Mouse (Mus musculus): ENCODE data around the gene Prr7. TPM values are rescaled to one million over a fixed set of nuclear protein-coding genes. Genes with fewer than 3 reads are reported as not detected.

Prr7 gene
- polyA plus RNA-seq, 1 experiment from 2014 or later, result 0.27 TPM

DNA sequence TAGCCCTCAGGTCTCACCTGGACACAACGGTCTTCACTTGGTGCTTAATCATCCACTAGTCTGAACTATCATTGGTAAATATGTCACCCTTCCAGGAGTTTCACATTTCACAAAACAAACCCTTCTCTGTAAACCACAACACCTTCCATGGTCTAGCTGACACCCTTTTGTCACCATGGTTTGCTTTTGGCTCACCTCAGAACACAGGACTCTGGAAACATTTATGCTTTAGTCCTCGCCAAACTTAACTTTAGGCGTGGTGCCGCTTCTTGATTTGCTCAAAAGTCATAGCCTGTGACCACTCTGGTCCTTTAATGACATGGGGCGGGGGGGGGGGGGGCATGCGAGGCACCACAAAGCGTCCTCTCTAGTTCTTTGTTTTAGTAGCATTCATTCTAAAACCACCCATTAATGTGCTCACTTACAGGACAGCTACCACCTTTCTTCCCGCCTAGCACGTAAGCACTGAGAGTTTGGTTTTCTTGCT lies 20.2 kb upstream of the Prr7 start:
- H3K9ac ChIP-seq (ENCODE audit: low read depth, low read length), result peak overlapping the region; percentile 17; the same call in 1 of the 2 replicates
- H3K4me2 ChIP-seq (replicated peaks; ENCODE audit: low read depth), result peak overlapping the region; percentile 89
- no peaks in the 10 kb centered on the region for H3K27me3 ChIP-seq (replicated peaks; ENCODE audit: control insufficient read depth, insufficient read depth, low read length)
- no peak for TF ChIP-seq CTCF (IDR thresholded peaks at IDR 0.05; ENCODE audit: low read depth)
- peak overlapping the region; percentile 63 for H3K4me3 ChIP-seq (ENCODE audit: low read depth, low read length)
- ATAC-seq, result no peak
- WGBS, result 23% methylated on average over 9 of the region's 9 CpGs
- no peaks in the 10 kb centered on the region for H3K36me3 ChIP-seq (ENCODE audit: control insufficient read depth, insufficient read depth)
- H3K27ac ChIP-seq (ENCODE audit: low read depth, low read length), result peak overlapping the region; percentile 95; the same call in 1 of the 2 replicates
- peaks cover 13% of the 10 kb centered on the region for H3K4me1 ChIP-seq (replicated peaks; ENCODE audit: control insufficient read depth, insufficient read depth, low read length)
- H3K9me3 ChIP-seq (ENCODE audit: control insufficient read depth), result no peaks in the 10 kb centered on the region

DNA sequence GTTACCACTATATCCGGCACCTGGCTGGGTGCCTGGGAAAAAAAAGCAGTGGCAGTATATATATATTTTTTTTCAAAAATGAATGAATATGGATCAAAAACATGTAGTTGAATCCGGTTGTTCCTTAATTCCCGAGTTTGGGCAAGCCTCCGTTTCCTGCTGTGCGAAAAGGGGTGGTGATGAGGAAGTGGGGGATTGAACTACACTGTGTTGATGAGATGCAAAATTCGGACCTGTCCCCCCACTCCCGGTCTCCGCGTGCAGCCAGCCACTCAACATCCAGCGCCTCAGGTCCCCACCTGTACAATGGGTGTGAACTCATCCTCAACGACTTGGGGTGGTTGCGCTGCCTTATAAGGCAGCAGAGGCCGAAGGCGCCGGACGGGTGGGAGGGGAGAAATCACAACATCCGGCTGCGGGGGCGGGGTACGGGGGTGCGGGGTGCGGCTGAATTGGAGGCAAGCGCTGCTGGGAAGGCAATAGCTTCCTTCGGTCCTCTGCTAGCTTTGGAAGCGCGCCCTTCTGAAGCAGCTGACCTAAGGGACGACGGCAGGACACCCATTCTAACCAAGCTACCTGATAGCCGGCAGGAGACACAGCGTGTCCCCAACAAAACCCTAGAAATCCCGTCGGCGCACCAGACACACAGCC lies 19.7 kb upstream of the Prr7 start:
- Histone ChIP-seq H3K4me2 (replicated peaks; ENCODE audit: low read depth) (peak overlapping the region; percentile 89), H3K4me3 (ENCODE audit: low read depth, low read length) (peak overlapping the region; percentile 63), H3K27me3 (replicated peaks; ENCODE audit: control insufficient read depth, insufficient read depth, low read length) (no peaks in the 10 kb centered on the region), H3K9me3 (ENCODE audit: control insufficient read depth) (no peaks in the 10 kb centered on the region), H3K36me3 (ENCODE audit: control insufficient read depth, insufficient read depth) (no peaks in the 10 kb centered on the region), H3K4me1 (replicated peaks; ENCODE audit: control insufficient read depth, insufficient read depth, low read length) (peaks cover 13% of the 10 kb centered on the region), H3K27ac (ENCODE audit: low read depth, low read length) (peak overlapping the region; percentile 95), H3K9ac (ENCODE audit: low read depth, low read length) (peak overlapping the region; percentile 17; the same call in 1 of the 2 replicates)
- ATAC-seq, result peak; percentile 58
- TF ChIP-seq CTCF (IDR thresholded peaks at IDR 0.05; ENCODE audit: low read depth), result no peak
- WGBS, result under 1% methylated on average over 29 of the region's 33 CpGs

DNA sequence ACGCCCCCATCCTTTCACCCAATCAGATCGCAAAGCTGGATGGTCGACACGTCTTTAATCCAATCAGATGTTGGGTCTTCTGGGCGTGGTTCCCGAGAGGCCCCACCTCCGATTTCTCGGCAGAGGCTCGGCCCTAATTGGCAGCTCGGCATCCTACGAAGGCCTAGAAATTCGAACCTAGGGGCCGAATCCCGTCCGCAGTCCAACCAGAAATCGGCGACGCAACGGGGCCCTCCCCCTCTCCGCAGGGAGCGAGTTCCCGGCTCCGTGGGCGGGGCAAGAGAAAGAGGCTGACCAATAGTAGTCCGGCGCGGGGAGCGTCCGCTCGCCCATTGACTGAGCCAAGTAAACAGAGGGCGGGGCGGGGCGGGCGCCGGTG lies 19.1 kb upstream of the Prr7 start, which contains the start of gene Grk6:
Gene Grk6 (plus strand): TSS at position 136 of the 379 bp plus-strand sequence.
- H3K36me3 ChIP-seq (ENCODE audit: control insufficient read depth, insufficient read depth), result no peaks in the 10 kb centered on the region
- peak within 1 kb of the TSS; percentile 73 for H3K9ac ChIP-seq (ENCODE audit: low read depth, low read length)
- ATAC-seq, result peak; percentile 96
- TF ChIP-seq CTCF (IDR thresholded peaks at IDR 0.05; ENCODE audit: low read depth), result no peak
- under 1% methylated on average over 35 of the region's 35 CpGs for WGBS
- H3K4me2 ChIP-seq (replicated peaks; ENCODE audit: low read depth), result peak within 1 kb of the TSS; percentile 89
- no peaks in the 10 kb centered on the region for H3K9me3 ChIP-seq (ENCODE audit: control insufficient read depth)
- H3K27ac ChIP-seq (ENCODE audit: low read depth, low read length), result peak within 1 kb of the TSS; percentile 95
- H3K4me3 ChIP-seq (ENCODE audit: low read depth, low read length), result peak within 1 kb of the TSS; percentile 63
- H3K4me1 ChIP-seq (replicated peaks; ENCODE audit: control insufficient read depth, insufficient read depth, low read length), result peaks cover 13% of the 10 kb centered on the region
- no peaks in the 10 kb centered on the region for H3K27me3 ChIP-seq (replicated peaks; ENCODE audit: control insufficient read depth, insufficient read depth, low read length)

DNA sequence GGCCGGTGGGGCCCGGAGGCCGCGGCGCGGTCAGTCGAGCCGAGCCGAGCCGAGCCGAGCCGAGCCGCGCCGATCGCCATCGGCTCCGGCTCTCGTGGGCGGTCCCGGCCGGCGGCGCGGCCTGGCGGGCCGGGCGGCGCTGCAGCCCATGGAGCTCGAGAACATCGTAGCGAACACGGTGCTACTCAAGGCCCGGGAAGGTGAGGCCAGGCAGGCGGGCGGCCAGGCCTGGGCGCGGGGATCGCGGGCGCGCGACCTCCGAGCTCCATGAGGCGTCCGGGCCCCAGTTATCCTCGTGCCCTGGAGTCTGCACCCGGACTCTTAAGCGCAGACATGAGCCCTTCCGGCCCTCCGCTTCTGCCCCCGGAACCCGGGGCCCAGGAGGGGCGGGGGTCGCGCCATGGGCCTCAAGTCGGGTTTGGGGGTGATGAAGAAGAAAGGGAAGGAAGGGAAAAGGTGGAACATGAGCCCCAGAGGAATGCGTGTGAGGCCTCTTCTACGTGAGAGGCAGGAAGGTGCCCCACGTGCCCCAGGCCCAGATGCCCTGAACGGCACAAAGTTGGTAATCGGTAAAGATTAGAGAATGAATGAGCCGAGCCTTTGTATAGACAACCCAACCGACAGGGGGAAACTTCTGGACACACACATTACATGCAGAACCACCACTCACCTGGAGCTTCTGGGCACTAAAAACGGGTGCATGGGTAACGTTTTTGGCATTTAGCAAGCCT lies 18.5 kb upstream of the Prr7 start:
- peak overlapping the region; percentile 95 for H3K27ac ChIP-seq (ENCODE audit: low read depth, low read length)
- peak overlapping the region; percentile 73 for H3K9ac ChIP-seq (ENCODE audit: low read depth, low read length)
- peak overlapping the region; percentile 63 for H3K4me3 ChIP-seq (ENCODE audit: low read depth, low read length)
- under 1% methylated on average over 66 of the region's 66 CpGs for WGBS
- H3K4me2 ChIP-seq (replicated peaks; ENCODE audit: low read depth), result peak overlapping the region; percentile 89
- peaks cover 13% of the 10 kb centered on the region for H3K4me1 ChIP-seq (replicated peaks; ENCODE audit: control insufficient read depth, insufficient read depth, low read length)
- H3K9me3 ChIP-seq (ENCODE audit: control insufficient read depth), result no peaks in the 10 kb centered on the region
- H3K27me3 ChIP-seq (replicated peaks; ENCODE audit: control insufficient read depth, insufficient read depth, low read length), result no peaks in the 10 kb centered on the region
- H3K36me3 ChIP-seq (ENCODE audit: control insufficient read depth, insufficient read depth), result peaks cover 5% of the 10 kb centered on the region; the same call in 1 of the 2 replicates
- peak; percentile 27; the same call in 1 of the 2 replicates for TF ChIP-seq CTCF (IDR thresholded peaks at IDR 0.05; ENCODE audit: low read depth)
- ATAC-seq, result no peak

DNA sequence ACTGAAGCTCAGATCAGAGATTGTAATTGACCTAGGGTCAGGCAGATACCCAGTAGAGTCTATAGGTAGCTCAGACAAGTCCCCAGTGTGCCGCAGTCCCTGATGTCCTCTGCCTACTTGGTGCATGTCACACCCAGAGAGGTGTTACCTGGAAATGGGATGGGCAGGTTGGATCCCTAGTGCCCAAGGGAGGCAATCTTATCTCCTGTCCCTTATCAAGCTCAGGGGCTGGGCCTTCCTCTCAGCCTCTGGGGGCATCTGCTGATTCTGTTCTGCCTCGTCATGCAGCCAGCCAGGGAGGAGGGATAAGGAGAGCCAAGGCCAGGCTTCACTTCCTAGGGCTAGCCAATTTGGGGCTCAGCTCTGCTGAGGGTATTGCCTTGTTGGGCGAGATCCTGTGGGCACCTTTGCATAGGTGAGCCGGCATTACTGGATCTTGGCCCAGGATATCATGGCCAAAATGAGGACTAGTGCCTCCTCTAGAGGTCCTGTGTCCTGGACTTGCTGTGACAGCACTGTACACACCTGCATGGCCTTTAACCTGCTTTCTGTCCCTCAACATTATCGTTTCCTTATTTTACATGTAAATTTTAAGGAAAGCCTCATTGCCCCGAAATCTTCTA lies 17.5 kb upstream of the Prr7 start:
- H3K4me1 ChIP-seq (replicated peaks; ENCODE audit: control insufficient read depth, insufficient read depth, low read length), result peaks cover 13% of the 10 kb centered on the region
- H3K9me3 ChIP-seq (ENCODE audit: control insufficient read depth), result no peaks in the 10 kb centered on the region
- peak overlapping the region; percentile 89 for H3K4me2 ChIP-seq (replicated peaks; ENCODE audit: low read depth)
- H3K4me3 ChIP-seq (ENCODE audit: low read depth, low read length), result no peak overlapping the region
- 48% methylated on average over 6 of the region's 6 CpGs for WGBS
- TF ChIP-seq CTCF (IDR thresholded peaks at IDR 0.05; ENCODE audit: low read depth), result no peak
- peaks cover 16% of the 10 kb centered on the region for H3K36me3 ChIP-seq (ENCODE audit: control insufficient read depth, insufficient read depth)
- no peaks in the 10 kb centered on the region for H3K27me3 ChIP-seq (replicated peaks; ENCODE audit: control insufficient read depth, insufficient read depth, low read length)
- H3K27ac ChIP-seq (ENCODE audit: low read depth, low read length), result no peak overlapping the region
- H3K9ac ChIP-seq (ENCODE audit: low read depth, low read length), result peak overlapping the region; percentile 73; the same call in 1 of the 2 replicates
- ATAC-seq, result no peak

DNA sequence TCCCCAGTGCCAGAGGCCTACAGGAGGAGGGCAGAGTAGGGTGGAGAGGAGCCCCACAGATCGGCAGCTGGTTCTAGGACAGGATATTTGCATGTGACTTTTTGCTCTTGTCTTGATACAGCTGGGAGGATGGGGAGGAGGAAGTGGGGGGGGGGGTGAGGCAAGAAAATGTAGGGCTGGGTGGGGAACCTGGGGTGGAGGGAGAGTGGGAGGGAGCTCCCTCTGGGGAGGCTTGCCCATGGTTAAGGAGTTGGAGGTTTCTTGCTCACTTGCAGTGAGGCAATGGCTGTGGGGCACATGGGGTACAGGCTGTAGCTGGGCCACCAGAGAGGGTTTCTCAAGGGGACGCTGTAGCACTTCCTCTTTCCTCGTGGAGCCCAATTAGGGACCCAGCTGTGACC lies 16.5 kb upstream of the Prr7 start:
- H3K27ac ChIP-seq (ENCODE audit: low read depth, low read length), result no peak overlapping the region
- TF ChIP-seq CTCF (IDR thresholded peaks at IDR 0.05; ENCODE audit: low read depth), result no peak
- no peak overlapping the region for H3K4me3 ChIP-seq (ENCODE audit: low read depth, low read length)
- H3K4me2 ChIP-seq (replicated peaks; ENCODE audit: low read depth), result no peak overlapping the region
- WGBS, result 58% methylated on average over 3 of the region's 3 CpGs
- no peaks in the 10 kb centered on the region for H3K9me3 ChIP-seq (ENCODE audit: control insufficient read depth)
- H3K27me3 ChIP-seq (replicated peaks; ENCODE audit: control insufficient read depth, insufficient read depth, low read length), result no peaks in the 10 kb centered on the region
- H3K9ac ChIP-seq (ENCODE audit: low read depth, low read length), result no peak overlapping the region
- ATAC-seq, result no peak
- peaks cover 25% of the 10 kb centered on the region for H3K36me3 ChIP-seq (ENCODE audit: control insufficient read depth, insufficient read depth)
- peaks cover 13% of the 10 kb centered on the region for H3K4me1 ChIP-seq (replicated peaks; ENCODE audit: control insufficient read depth, insufficient read depth, low read length)

Data from intestine, postnatal 0 days (tissue).